Mouse (Mus musculus): Measurements from ENCODE around the gene Specc1l. TPM values are rescaled to one million over a fixed set of nuclear protein-coding genes. Genes with fewer than 3 reads are reported as not detected.

Specc1l gene
- total RNA-seq, 2 experiments from 2014 or later = 44.2 to 46.6 TPM

DNA sequence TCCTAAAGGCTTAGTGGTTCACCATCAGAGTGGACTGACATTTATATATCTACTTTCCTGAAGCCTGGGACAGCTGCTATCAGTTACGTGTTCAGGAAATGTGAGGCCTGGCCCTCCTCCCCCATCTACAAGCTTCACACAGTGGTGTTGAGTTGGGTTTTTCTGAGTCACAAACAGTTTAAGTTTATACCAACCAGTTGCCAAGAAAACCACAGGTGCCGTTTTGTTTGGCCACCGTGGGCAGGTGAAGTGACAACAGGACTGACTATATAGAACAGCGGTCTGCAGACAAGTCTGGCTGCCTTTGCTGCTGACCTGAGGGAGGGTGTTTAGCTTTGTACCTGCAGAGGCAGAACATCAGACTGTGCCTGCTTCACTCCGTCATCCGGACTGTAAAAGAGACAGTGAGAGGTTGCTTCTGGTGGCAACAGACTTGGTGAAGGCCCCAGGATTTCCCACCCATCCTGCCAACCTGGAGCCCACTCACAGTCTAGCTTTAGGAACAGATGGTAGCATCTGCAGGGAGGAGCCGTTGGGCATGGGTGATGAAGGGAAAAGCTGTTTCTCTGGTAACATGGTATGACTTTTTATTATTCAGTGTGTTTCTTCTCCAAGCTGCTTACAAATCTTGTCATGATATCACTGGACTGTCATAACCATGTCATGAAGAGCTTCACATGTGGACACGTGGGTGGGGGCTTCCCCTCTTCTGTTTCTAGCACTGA, 91.6 kb downstream of the Specc1l start:
- intact Hi-C loops (cut with DNase I) = no loop called here
- DNase-seq (ENCODE audit: extremely low spot score in 1 of 2, low spot score in 2 of 2) = peak; percentile 51 to 61

GRCm38 (mm10) chr10:75304049-75304405, 92.2 kb downstream of the Specc1l start:
- intact Hi-C loops (cut with DNase I) = no loop called here

DNA sequence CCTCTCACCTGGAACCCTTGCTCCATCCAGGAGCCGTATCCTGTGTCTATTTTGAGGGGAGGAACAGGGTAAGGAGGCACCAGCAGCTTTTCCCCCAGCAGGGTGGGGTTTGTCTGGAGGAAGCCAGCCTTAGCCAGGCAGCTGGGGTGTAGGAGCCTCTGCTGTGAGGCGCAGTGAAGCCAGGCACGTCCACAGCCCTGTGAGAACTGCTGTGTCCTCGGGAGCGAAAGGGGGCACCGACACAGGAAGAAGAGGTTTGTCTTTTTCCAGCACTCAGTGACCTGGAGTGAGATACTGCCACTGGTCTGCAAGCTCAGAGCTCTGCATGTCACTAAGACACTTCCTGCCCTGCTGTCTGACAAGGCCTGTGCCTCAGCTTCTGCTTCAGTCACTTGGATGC, 92.5 kb downstream of the Specc1l start:
- peak in 1 of 2 experiments; percentile 69 for DNase-seq (ENCODE audit: extremely low spot score in 1 of 2, low spot score in 2 of 2)
- intact Hi-C loops (cut with DNase I) = no loop called here

More at GRCm38 (mm10) chr10:75304049-75304405, 92.2 kb downstream of the Specc1l start:
- no peak for DNase-seq (ENCODE audit: extremely low spot score in 1 of 2, low spot score in 2 of 2)

DNA sequence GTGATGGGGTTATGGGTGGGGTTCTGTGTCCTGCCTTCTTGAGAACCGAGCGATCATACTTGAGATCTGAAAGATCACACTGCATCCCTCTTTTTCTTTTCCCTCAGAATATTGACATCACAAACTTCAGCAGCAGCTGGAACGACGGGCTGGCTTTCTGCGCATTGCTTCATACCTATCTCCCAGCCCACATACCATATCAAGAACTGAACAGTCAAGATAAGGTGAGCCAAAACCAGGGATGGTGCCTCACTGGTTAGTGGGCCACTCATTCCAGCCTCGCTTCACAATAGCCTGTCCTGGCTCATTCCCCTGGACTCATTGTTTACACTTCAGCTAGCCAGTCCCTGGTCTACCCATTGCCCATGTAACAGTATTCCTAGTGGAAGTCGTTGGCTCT, 95.3 kb downstream of the Specc1l start:
- DNase-seq (ENCODE audit: extremely low spot score in 1 of 2, low spot score in 2 of 2) = no peak
- intact Hi-C loops (cut with DNase I) = no loop called here

- intact Hi-C loops (cut with DNase I) = no loop called here
These were observed 100.5 kb downstream of the Specc1l start for GRCm38 (mm10) chr10:75312361-75312760.

DNA sequence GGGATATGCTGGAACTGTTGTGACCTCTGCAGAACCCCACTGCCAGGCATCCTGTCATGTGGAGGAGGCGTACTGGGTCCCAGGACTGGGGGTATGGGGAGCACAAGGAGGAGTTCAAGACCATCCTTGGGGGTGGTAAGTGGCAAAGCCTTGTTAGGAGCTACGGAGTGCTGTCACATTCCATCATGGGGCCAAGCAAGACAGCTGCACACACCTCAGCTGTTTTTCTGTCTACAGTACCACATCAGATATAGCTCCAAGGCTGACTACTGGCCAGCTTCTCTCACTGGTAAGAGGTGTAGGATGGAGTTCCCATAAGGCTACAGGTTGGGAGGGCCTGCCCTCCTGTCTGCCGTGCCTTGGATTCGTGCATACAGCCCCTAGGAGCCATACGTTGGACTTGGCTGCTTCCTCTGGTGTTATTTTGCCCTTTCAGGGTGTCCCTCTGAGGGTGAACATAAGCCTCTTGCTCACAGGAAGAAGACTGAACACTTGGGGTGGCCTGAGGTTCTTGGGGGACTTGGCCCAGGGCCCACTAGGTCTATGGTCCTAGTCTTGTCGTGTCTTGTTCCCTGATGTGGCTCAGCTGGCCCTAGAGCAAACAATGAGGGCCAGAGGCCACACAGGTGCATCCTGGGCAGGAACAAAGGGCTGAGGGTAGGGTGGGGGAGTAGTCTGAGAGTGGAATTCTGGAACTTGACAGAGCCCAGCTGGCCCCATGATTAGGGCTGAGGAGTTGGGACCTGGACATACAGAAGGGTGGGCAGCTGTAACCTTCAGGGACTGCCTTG, 102.5 kb downstream of the Specc1l start:
- intact Hi-C loops (cut with DNase I) = no loop called here
- peak in 1 of 2 experiments; percentile 74 for DNase-seq (ENCODE audit: extremely low spot score in 1 of 2, low spot score in 2 of 2)

More at GRCm38 (mm10) chr10:75312361-75312760, 100.5 kb downstream of the Specc1l start:
- DNase-seq (ENCODE audit: extremely low spot score in 1 of 2, low spot score in 2 of 2) = no peak

DNA sequence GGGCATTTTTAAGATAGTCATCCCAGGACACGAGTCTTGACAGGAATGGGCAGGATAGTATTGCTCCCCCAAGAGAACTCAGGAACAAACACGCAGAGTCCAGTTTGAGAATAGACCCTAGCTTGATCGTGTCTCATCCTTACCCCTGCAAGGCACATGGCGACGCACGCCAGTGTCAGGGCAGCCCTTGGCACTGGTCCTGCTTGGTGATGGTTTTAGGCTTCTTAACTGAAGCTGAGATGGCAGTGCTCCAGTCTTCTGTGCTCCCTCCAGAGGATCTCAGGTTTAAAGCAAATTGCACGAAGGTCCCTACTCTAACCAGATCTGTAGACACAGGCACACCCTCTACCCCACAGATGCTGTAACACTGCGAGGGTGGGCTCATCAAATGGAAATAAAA, 103.9 kb downstream of the Specc1l start:
- intact Hi-C loops (cut with DNase I) = loop anchor here (5.0 kb wide), 1 partner anchor 122 kb away; no protein-coding TSS in a partner anchor
- DNase-seq (ENCODE audit: extremely low spot score in 1 of 2, low spot score in 2 of 2) = peak in 1 of 2 experiments; percentile 45

DNA sequence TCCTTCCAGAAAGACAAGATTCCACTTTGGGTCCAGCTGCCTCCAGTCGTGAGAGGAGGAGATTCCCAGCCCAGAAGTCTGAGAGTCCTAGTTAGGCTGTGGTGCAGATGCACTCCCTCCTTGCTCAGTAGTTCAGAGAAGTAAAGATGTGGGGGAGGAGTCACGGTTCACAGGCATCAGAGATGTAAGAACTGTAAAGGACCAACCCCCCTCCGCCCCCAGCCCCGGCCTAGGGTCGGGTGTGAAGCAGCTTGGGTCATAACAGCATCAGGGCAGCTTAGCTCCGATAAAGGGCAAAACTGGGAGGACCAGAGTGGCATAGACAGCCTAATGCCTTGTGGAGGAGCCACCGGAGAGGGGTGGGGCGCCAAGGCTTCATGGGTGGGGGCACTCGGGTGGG, 104.6 kb downstream of the Specc1l start:
- intact Hi-C loops (cut with DNase I) = loop anchor here (5.0 kb wide), 1 partner anchor 121 kb away; no protein-coding TSS in a partner anchor
- no peak for DNase-seq (ENCODE audit: extremely low spot score in 1 of 2, low spot score in 2 of 2)

GRCm38 (mm10) chr10:75316872-75316907, 104.8 kb downstream of the Specc1l start, which contains the start of gene Adora2a:
Gene Adora2a (plus strand): TSS chr10:75316877.
- intact Hi-C loops (cut with DNase I) = loop anchor here (5.0 kb wide), 1 partner anchor 121 kb away; no protein-coding TSS in a partner anchor

GRCm38 (mm10) chr10:75316908-75317761, 105.3 kb downstream of the Specc1l start:
- peak in 1 of 2 experiments; percentile 81 for DNase-seq (ENCODE audit: extremely low spot score in 1 of 2, low spot score in 2 of 2)
- intact Hi-C loops (cut with DNase I) = loop anchor here (5.0 kb wide), 1 partner anchor 120 kb away; no protein-coding TSS in a partner anchor

More at GRCm38 (mm10) chr10:75316872-75316907, 104.8 kb downstream of the Specc1l start, which contains the start of gene Adora2a:
- DNase-seq (ENCODE audit: extremely low spot score in 1 of 2, low spot score in 2 of 2) = no peak

DNA sequence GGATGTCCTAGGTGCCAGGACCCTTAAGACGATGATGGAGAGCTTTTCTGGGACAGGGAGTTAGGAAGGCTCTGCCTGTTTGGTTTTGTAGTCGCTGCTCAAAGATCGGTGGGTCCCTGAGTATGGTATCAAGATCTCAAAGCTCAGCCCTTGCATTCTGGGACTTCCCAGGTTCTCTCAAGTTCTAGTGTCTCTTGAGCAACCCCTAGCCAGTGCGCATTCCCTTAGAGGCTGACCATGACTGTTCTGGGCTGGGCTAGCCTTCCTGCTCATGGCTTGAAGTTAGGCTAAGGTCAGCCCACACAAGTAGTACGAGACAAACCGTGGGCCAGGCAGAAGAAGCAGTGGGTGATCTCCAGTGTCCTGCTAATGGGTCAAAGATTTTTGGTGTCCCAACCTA, 106.3 kb downstream of the Specc1l start:
- no peak for DNase-seq (ENCODE audit: extremely low spot score in 1 of 2, low spot score in 2 of 2)
- intact Hi-C loops (cut with DNase I) = loop anchor here (5.0 kb wide), 1 partner anchor 119 kb away; no protein-coding TSS in a partner anchor

DNA sequence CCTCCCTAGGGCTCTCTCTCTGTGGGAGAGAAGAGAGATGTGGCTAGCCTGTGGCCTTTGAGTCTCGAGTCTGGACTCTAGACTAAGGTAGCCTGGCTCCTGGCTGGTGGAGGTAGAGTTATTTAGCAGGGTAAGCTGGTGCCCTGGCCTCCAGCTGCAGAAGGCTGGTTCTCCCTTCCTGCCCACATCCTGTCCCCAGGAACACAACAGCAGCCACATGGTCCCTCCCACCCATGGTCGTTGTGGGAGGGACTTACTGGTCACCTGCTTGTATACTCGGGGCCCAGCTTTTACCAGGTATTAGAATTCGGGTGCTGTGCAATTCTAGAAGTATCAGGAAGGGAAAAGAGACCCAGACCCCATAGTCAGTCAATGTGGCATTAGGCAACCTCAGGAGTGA, 108.4 kb downstream of the Specc1l start:
- intact Hi-C loops (cut with DNase I) = no loop called here
- no peak for DNase-seq (ENCODE audit: extremely low spot score in 1 of 2, low spot score in 2 of 2)

DNA sequence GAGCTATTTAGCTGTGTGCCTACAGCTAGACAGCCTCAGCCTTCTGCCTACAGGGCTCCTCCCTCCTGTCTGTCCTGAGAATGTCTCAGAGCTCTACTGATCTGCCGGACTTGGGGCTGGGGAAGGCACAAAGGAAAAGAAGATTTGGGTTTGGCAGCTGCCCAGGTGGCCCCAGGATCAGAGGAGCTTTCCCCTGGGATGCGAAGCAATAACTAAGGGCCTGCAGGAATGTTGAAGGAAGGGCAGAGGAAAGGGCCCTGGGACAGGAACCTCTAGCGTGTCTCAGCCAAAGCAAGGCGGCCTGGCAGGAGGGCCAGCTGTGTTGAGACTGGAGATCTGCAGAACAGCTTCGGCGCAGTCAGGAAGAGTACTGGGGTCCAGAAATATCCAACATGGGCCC, 111.1 kb downstream of the Specc1l start:
- intact Hi-C loops (cut with DNase I) = no loop called here
- peak in 1 of 2 experiments; percentile 79 for DNase-seq (ENCODE audit: extremely low spot score in 1 of 2, low spot score in 2 of 2)

DNA sequence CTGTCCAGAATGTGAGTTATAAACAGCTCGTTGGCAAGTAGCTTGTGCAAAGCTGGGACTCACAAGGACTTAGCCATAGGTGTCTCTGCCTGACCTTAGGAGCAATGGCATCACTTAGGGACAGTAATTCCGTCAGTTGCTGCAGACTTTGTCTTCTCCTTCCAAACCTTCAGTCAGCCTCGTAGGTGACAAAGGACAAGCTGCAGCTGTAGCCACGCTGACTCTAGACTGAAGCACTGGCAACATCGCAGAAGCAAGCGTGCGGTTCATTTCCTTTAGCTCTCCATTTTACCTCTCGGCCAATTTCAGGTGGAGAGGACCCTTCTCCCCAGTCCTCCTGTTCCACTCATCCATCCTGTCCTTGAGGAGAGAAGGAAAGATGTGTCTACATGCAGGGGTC, 112.1 kb downstream of the Specc1l start:
- DNase-seq (ENCODE audit: extremely low spot score in 1 of 2, low spot score in 2 of 2) = no peak
- intact Hi-C loops (cut with DNase I) = no loop called here

DNA sequence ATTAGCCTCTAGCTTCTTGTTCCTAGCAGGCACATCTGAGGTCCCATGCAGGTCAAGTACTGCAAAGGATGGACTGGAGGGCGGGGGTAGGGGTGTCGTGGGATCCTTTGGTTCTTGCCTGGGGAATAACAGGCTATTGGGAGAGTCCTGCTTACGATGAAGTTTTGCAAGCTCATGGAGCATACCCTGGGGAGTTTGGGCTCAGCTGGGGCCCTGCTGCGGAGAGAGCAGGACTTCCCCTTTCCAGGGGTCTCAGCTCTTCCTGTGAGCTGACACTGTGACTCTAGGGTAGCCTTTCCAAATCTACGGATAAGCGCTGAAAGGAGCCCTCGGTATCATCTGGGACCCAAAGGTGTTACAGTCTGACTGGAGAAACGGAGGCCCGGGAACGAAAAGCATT, 112.5 kb downstream of the Specc1l start:
- intact Hi-C loops (cut with DNase I) = no loop called here
- DNase-seq (ENCODE audit: extremely low spot score in 1 of 2, low spot score in 2 of 2) = peak in 1 of 2 experiments; percentile 32

DNA sequence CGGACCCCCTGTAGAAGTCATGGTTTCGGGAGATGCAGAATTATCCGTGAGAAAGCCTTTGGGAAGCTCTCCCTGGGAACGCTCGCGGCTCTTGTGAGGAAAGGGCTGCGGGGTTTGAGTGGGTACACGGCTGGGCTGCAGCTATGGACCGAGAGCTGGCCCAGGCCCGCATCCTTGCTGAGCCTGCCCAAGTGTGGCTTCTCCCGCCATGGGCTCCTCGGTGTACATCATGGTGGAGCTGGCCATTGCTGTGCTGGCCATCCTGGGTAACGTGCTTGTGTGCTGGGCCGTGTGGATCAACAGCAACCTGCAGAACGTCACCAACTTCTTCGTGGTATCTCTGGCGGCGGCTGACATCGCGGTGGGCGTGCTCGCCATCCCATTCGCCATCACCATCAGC, 113.9 kb downstream of the Specc1l start:
- no peak for DNase-seq (ENCODE audit: extremely low spot score in 1 of 2, low spot score in 2 of 2)
- intact Hi-C loops (cut with DNase I) = no loop called here

DNA sequence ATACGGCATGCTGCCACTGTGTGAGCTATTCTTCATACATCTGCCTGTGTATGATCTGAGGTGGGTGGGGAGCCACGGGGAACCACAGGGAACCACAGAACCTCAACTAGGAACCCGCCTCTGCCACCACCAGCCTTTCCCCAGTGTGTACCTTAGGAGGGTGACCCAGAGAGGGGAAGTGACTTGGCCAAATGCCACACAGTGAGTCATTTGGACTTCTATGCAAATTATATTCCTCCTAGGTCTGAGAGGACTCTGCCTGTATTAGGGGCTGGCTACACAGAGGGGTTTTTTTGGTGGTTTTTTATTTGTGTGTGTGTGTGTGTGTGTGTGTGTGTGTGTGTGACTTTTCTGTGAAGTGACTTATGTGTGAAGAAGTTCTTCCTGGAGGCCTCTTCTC, 114.7 kb downstream of the Specc1l start:
- DNase-seq (ENCODE audit: extremely low spot score in 1 of 2, low spot score in 2 of 2) = peak in 1 of 2 experiments; percentile 72
- intact Hi-C loops (cut with DNase I) = no loop called here

DNA sequence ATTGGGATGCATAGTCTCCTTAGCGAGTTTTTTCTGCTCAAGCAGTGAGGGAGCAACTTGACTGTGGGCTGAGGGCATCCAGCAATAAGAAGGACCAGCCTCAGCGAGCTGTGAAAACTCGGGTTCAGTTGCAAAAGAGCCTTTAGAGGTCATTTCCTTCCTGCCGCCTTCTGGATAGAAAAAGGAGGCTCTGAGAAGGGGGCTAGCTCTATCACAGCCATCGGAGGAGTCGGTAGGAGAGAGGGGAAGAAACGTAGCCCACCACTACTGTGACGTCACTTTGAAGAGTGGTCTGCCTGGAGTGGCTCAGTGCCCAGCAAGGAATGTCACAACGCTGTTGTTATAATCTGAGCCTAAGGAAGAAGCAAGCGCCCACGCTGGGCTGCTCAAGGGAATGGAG, 115.2 kb downstream of the Specc1l start:
- DNase-seq (ENCODE audit: extremely low spot score in 1 of 2, low spot score in 2 of 2) = no peak
- intact Hi-C loops (cut with DNase I) = no loop called here

GRCm38 (mm10) chr10:75328201-75328704, 116.4 kb downstream of the Specc1l start:
- peak in 1 of 2 experiments; percentile 32 for DNase-seq (ENCODE audit: extremely low spot score in 1 of 2, low spot score in 2 of 2)
- intact Hi-C loops (cut with DNase I) = no loop called here
